In the genomic region with DNA sequence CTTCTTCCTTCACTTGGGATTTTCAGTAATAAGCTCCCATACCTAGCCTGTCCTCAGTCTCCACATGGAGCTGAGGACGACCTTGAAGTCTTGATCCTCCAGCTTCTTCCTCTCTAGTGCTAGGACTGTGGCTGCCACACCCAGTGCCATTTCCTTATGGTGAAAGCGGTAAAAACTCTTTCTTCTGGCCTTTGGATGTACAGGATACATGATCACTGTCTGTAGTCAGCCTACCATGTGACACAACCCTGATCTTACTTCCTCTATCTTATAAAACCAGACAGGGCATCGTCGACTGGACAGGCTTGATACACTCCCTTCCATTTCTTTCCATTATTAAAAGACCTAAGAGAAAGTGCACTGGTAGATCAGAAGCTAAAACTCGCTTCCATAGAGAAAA, we compare ENCODE assay signal across 21 mouse cellular contexts.
DNase-seq lines count a peak whose midpoint lies in the region; ATAC-seq and TF ChIP-seq lines count a peak whose summit lies in the region.
"Had no signal": no experiment of that assay in that cellular context is flagged by ENCODE, and none has a peak within 500 bp of the region (broad histone marks: within the 10 kb centered on the region; RNA-seq: fewer than 3 reads in every experiment).

No protein-coding gene starts in this region.

- H3K27ac ChIP-seq in liver, embryonic 12.5 days = no peak overlapping the region
- no peak overlapping the region for H3K27ac ChIP-seq in liver, postnatal 0 days (ENCODE audit: low read depth)
- H3K27ac ChIP-seq in intestine, postnatal 0 days (ENCODE audit: low read depth, low read length) = no peak overlapping the region
- H3K27ac ChIP-seq: embryonic facial prominence, embryonic 12.5 days; forebrain, embryonic 12.5 days; heart, embryonic 15.5 days; hindbrain, embryonic 13.5 days; hindbrain, postnatal 0 days had no signal

- H3K4me1 ChIP-seq in liver, embryonic 12.5 days = 0 out of 2 replicates have a peak, but pooled peaks cover 5% of the 10 kb centered on the region
- no peaks in the 10 kb centered on the region for H3K4me1 ChIP-seq in liver, postnatal 0 days (ENCODE audit: insufficient read depth)
- H3K4me1 ChIP-seq in intestine, postnatal 0 days (replicated peaks; ENCODE audit: control insufficient read depth, insufficient read depth, low read length) = no peaks in the 10 kb centered on the region
- H3K4me1 ChIP-seq: embryonic facial prominence, embryonic 12.5 days had no signal

- no peak for TF ChIP-seq CTCF in liver, postnatal 0 days (IDR thresholded peaks at IDR 0.05; ENCODE audit: low read depth)
- TF ChIP-seq CTCF in intestine, postnatal 0 days (IDR thresholded peaks at IDR 0.05; ENCODE audit: low read depth) = no peak

- H3K27me3 ChIP-seq in liver, embryonic 12.5 days (replicated peaks) = no peaks in the 10 kb centered on the region
- no peaks in the 10 kb centered on the region for H3K27me3 ChIP-seq in liver, postnatal 0 days (ENCODE audit: insufficient read depth, low read length)
- H3K27me3 ChIP-seq in intestine, postnatal 0 days (replicated peaks; ENCODE audit: control insufficient read depth, insufficient read depth, low read length) = no peaks in the 10 kb centered on the region
- H3K27me3 ChIP-seq: embryonic facial prominence, embryonic 12.5 days; forebrain, embryonic 12.5 days; heart, embryonic 15.5 days; hindbrain, embryonic 13.5 days had no signal

- WGBS in liver, embryonic 12.5 days (ENCODE audit: insufficient replicate concordance) = 19% methylated on average over 5 of the region's 5 CpGs
- WGBS in liver, postnatal 0 days (ENCODE audit: insufficient replicate concordance) = 49% methylated on average over 5 of the region's 5 CpGs
- WGBS in intestine, postnatal 0 days = 35% methylated on average over 5 of the region's 5 CpGs

- no peak overlapping the region for H3K4me2 ChIP-seq in liver, embryonic 12.5 days
- H3K4me2 ChIP-seq in liver, postnatal 0 days (ENCODE audit: low read depth, low read length) = no peak overlapping the region
- H3K4me2 ChIP-seq in intestine, postnatal 0 days (replicated peaks; ENCODE audit: low read depth) = no peak overlapping the region
- H3K4me2 ChIP-seq: embryonic facial prominence, embryonic 12.5 days; forebrain, embryonic 12.5 days; heart, embryonic 15.5 days; hindbrain, embryonic 13.5 days had no signal

- no peak for TF ChIP-seq EP300 in liver, postnatal 0 days (IDR thresholded peaks at IDR 0.05; ENCODE audit: low read depth)

- DNase-seq in heart, adult 11 months = peak; percentile 81
- no peak for DNase-seq in heart, adult 8-10 months (ENCODE audit: low spot score)
- no peak for DNase-seq in liver, postnatal 0 days
- DNase-seq in gastrocnemius, postnatal 36 days = no peak
- DNase-seq: adrenal gland, postnatal 10 days; B cell, adult 2 months; cerebellum, adult 11 months; cerebellum, adult 9-10 months; cerebellum, postnatal 25 days; gastrocnemius, postnatal 10 days; heart, postnatal 14 days had no signal

- no peak overlapping the region for H3K4me3 ChIP-seq in liver, embryonic 12.5 days
- H3K4me3 ChIP-seq in liver, postnatal 0 days (ENCODE audit: low read depth, low read length) = no peak overlapping the region
- no peak overlapping the region for H3K4me3 ChIP-seq in intestine, postnatal 0 days (ENCODE audit: low read depth, low read length)
- H3K4me3 ChIP-seq: embryonic facial prominence, embryonic 12.5 days; forebrain, embryonic 12.5 days; heart, embryonic 15.5 days; hindbrain, embryonic 13.5 days had no signal

- intact Hi-C loops in gastrocnemius, postnatal 36 days (cut with DNase I) = no loop called here

- H3K36me3 ChIP-seq in liver, embryonic 12.5 days = no peaks in the 10 kb centered on the region
- H3K36me3 ChIP-seq in liver, postnatal 0 days (replicated peaks; ENCODE audit: insufficient read depth, low read length) = no peaks in the 10 kb centered on the region
- no peaks in the 10 kb centered on the region for H3K36me3 ChIP-seq in intestine, postnatal 0 days (ENCODE audit: control insufficient read depth, insufficient read depth)
- H3K36me3 ChIP-seq: embryonic facial prominence, embryonic 12.5 days; forebrain, embryonic 12.5 days; heart, embryonic 15.5 days; hindbrain, embryonic 13.5 days had no signal

- peak; percentile 44; the same call in 1 of the 2 replicates for ATAC-seq in liver, embryonic 12.5 days
- ATAC-seq in liver, postnatal 0 days = no peak
- peak; percentile 41; the same call in 1 of the 2 replicates for ATAC-seq in intestine, postnatal 0 days
- no peak for ATAC-seq in erythroid progenitor cell, adult 5-6 weeks (replicated peaks; ENCODE audit: low FRiP score, poor library complexity, severe bottlenecking)
- ATAC-seq: CD4-positive, CD25-positive, alpha-beta regulatory T cell, adult 4 months; forebrain, embryonic 16.5 days; hindbrain, postnatal 0 days had no signal

- no peaks in the 10 kb centered on the region for H3K9me3 ChIP-seq in liver, embryonic 12.5 days (replicated peaks)
- no peaks in the 10 kb centered on the region for H3K9me3 ChIP-seq in liver, postnatal 0 days (ENCODE audit: low read length)
- no peaks in the 10 kb centered on the region for H3K9me3 ChIP-seq in intestine, postnatal 0 days (ENCODE audit: control insufficient read depth)
- H3K9me3 ChIP-seq: embryonic facial prominence, embryonic 12.5 days; forebrain, embryonic 12.5 days; heart, embryonic 15.5 days; hindbrain, embryonic 13.5 days had no signal

- H3K9ac ChIP-seq in liver, embryonic 12.5 days = no peak overlapping the region
- H3K9ac ChIP-seq in liver, postnatal 0 days (replicated peaks) = no peak overlapping the region
- no peak overlapping the region for H3K9ac ChIP-seq in intestine, postnatal 0 days (ENCODE audit: low read depth, low read length)
- H3K9ac ChIP-seq: embryonic facial prominence, embryonic 12.5 days; forebrain, embryonic 12.5 days; heart, embryonic 15.5 days; hindbrain, embryonic 13.5 days had no signal

Comparison
In these comparisons a context has a peak if more than half of its experiments do, and no peak if none do; other contexts are left out.
1. ATAC-seq: peak in liver, embryonic 12.5 days (single experiment) and intestine, postnatal 0 days (single experiment); none in liver, postnatal 0 days (single experiment) and erythroid progenitor cell, adult 5-6 weeks (single experiment).